Mouse (Mus musculus): Measurements from ENCODE around the gene Eif4enif1. TPM values are rescaled to one million over a fixed set of nuclear protein-coding genes. Genes with fewer than 3 reads are reported as not detected.
A peak's percentile ranks its signal among the peaks of the same experiment; 100 is the strongest.

The Eif4enif1 gene
- polyA plus RNA-seq, 1 experiment = 33.4 TPM

DNA sequence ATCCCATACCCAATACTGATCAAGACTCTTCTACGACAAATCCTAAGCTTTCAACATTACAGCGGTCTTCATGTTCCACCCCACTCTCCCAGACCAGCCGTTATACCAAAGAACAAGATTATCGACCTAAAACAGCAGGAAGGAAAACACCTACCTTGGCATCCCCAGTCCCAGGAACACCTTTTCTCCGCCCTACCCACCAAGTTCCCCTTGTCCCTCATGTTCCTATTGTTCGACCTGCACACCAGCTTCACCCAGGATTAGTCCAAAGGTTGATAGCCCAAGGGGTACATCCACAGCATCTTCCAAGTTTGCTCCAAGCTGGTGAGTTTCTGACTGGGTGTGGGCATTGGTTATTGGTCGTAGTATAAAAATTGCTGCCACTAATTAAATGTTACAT lies 40.2 kb downstream of the Eif4enif1 start:
- no peak for TF ChIP-seq CTCF (IDR thresholded peaks at IDR 0.05; ENCODE audit: extremely low read depth, insufficient read length, insufficient replicate concordance, low read depth, low read length)
- no peak for TF ChIP-seq POLR2A (IDR thresholded peaks at IDR 0.05; ENCODE audit: low read depth, low read length)
- Histone ChIP-seq H3K4me3 (ENCODE audit: low read depth, low read length) (no peak overlapping the region), H3K36me3 (ENCODE audit: control insufficient read depth, insufficient read depth, low read length) (peaks cover 68% of the 10 kb centered on the region), H3K27me3 (ENCODE audit: control insufficient read depth, insufficient read depth, low read length) (no peaks in the 10 kb centered on the region), H3K27ac (ENCODE audit: insufficient read depth, low read depth, low read length) (no peak overlapping the region), H3K4me1 (ENCODE audit: control insufficient read depth, insufficient read depth, insufficient read length, low read length) (no peaks in the 10 kb centered on the region)
- 92% methylated on average over 7 of the region's 7 CpGs for WGBS

- Histone ChIP-seq H3K4me1 (ENCODE audit: control insufficient read depth, insufficient read depth, insufficient read length, low read length) (no peaks in the 10 kb centered on the region), H3K36me3 (ENCODE audit: control insufficient read depth, insufficient read depth, low read length) (peaks cover 77% of the 10 kb centered on the region), H3K4me3 (ENCODE audit: low read depth, low read length) (no peak overlapping the region), H3K27ac (ENCODE audit: insufficient read depth, low read depth, low read length) (no peak overlapping the region), H3K27me3 (ENCODE audit: control insufficient read depth, insufficient read depth, low read length) (no peaks in the 10 kb centered on the region)
- TF ChIP-seq POLR2A (IDR thresholded peaks at IDR 0.05; ENCODE audit: low read depth, low read length) (no peak), CTCF (IDR thresholded peaks at IDR 0.05; ENCODE audit: extremely low read depth, insufficient read length, insufficient replicate concordance, low read depth, low read length) (no peak)
- WGBS = 75% methylated on average over 4 of the region's 4 CpGs
These were observed 41.6 kb downstream of the Eif4enif1 start for GRCm38 (mm10) chr11:3243771-3244170.

DNA sequence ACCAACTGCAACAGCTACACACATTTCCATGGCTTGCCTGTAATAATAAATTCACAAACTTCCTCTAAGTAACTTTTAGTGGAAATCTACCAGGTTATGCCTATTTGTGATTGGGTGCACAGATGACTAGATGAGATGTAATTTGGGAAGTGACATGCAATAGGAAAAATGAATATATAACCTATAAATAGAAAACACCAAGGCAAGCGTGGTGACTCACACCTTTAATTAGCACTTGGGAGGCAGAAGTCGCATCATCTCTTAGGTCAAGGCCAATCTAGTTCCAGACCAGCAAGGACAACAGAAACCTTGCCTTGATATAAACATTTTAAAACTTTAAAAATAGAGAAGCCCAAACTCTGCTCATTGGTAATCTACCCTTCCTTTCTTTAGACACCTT lies 45.2 kb downstream of the Eif4enif1 start:
- H3K27ac ChIP-seq (ENCODE audit: insufficient read depth, low read depth, low read length) = no peak overlapping the region
- peaks cover 81% of the 10 kb centered on the region for H3K36me3 ChIP-seq (ENCODE audit: control insufficient read depth, insufficient read depth, low read length)
- no peak overlapping the region for H3K4me3 ChIP-seq (ENCODE audit: low read depth, low read length)
- H3K4me1 ChIP-seq (ENCODE audit: control insufficient read depth, insufficient read depth, insufficient read length, low read length) = no peaks in the 10 kb centered on the region
- WGBS = 73% methylated on average over 2 of the region's 2 CpGs
- no peak for TF ChIP-seq POLR2A (IDR thresholded peaks at IDR 0.05; ENCODE audit: low read depth, low read length)
- H3K27me3 ChIP-seq (ENCODE audit: control insufficient read depth, insufficient read depth, low read length) = no peaks in the 10 kb centered on the region

GRCm38 (mm10) chr11:3259537-3259936 lies 57.3 kb downstream of the Eif4enif1 start:
- Histone ChIP-seq H3K4me3 (ENCODE audit: low read depth, low read length) (no peak overlapping the region), H3K36me3 (ENCODE audit: control insufficient read depth, insufficient read depth, low read length) (peaks cover 40% of the 10 kb centered on the region), H3K27ac (ENCODE audit: insufficient read depth, low read depth, low read length) (no peak overlapping the region), H3K27me3 (ENCODE audit: control insufficient read depth, insufficient read depth, low read length) (no peaks in the 10 kb centered on the region), H3K4me1 (ENCODE audit: control insufficient read depth, insufficient read depth, insufficient read length, low read length) (no peaks in the 10 kb centered on the region)
- TF ChIP-seq POLR2A (IDR thresholded peaks at IDR 0.05; ENCODE audit: low read depth, low read length) (no peak), CTCF (IDR thresholded peaks at IDR 0.05; ENCODE audit: extremely low read depth, insufficient read length, insufficient replicate concordance, low read depth, low read length) (no peak)
- WGBS = 88% methylated on average over 1 of the region's 1 CpGs

DNA sequence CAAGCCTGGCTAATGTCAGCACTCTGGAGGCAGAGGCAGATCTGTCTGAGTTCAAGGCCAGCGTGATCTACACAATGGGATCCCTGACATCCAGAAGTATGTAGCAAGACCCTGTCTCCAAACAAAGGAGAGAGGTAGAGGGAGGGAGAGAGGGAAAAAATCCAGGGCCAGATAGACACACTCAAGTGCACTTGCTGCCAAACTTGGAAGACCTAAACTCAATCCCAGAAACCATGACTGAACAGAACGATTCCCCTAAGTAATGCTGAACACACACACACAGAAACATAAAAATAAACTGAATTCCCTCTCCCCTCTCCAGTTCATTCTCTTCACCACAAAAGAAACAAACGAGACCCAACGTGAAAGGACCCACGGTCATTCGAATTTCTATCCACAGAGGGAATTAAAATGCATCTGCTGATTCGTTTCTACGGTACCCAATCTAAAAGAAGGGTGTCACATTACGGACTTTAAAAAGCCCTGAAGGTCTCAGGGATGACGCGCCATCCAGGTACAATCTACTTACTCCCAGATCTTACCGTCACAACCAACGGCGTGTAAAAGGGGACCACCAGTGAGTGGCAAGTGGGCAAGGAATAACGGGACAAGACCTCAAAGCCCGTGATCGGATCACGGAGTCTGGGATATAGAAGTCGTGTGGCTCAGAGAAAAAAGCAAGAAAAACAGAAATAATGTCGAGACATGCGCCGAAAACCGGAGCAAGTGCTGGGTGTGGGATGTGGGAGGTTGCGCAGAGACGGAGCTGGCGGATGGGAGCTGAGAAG lies 63.3 kb downstream of the Eif4enif1 start:
- 2% methylated on average over 26 of the region's 26 CpGs for WGBS
- Histone ChIP-seq H3K4me3 (ENCODE audit: low read depth, low read length) (peak overlapping the region; percentile 87), H3K36me3 (ENCODE audit: control insufficient read depth, insufficient read depth, low read length) (peaks cover 14% of the 10 kb centered on the region), H3K27ac (ENCODE audit: insufficient read depth, low read depth, low read length) (peak overlapping the region; percentile 37; the same call in 1 of the 2 replicates), H3K27me3 (ENCODE audit: control insufficient read depth, insufficient read depth, low read length) (no peaks in the 10 kb centered on the region), H3K4me1 (ENCODE audit: control insufficient read depth, insufficient read depth, insufficient read length, low read length) (peaks cover 5% of the 10 kb centered on the region; the same call in 1 of the 2 replicates)
- TF ChIP-seq CTCF (IDR thresholded peaks at IDR 0.05; ENCODE audit: extremely low read depth, insufficient read length, insufficient replicate concordance, low read depth, low read length) (no peak), POLR2A (IDR thresholded peaks at IDR 0.05; ENCODE audit: low read depth, low read length) (no peak)

DNA sequence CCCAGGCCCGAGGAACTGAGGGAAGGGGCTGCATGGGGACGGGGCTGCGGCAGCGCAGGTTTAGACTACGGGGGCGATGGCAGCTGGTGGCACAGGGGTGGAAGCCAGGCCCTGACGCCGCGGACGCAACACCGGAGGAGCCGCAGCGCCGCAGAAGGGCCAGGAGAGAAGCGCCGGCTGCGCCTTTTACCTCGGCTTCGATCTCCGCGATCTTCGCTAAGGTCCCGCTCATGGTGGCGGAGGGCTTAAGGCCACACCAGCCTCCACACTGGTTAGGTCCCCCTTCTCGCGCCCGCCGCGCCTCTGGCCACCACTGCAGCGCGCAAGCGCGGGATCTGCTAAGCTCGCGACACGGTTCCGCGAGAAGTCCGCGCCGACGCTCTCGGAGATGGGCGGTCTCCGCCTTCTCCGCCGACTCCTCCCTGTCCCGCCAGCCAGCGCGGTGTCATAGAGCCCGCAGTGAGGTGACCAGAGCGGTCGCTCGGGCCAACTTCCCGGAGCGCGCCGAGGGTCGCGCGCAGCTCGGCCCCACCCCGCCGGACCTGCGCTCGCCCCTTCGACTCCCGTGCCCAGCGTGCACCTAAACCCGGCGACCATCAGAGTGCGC lies 64.0 kb downstream of the Eif4enif1 start, which contains the start of gene Drg1:
Drg1 (minus strand) TSS at position 337 of the 607 bp plus-strand sequence.
- H3K4me1 ChIP-seq (ENCODE audit: control insufficient read depth, insufficient read depth, insufficient read length, low read length) = peaks cover 5% of the 10 kb centered on the region; the same call in 1 of the 2 replicates
- H3K27ac ChIP-seq (ENCODE audit: insufficient read depth, low read depth, low read length) = peak within 1 kb of the TSS; percentile 37
- H3K4me3 ChIP-seq (ENCODE audit: low read depth, low read length) = peak within 1 kb of the TSS; percentile 87
- under 1% methylated on average over 72 of the region's 72 CpGs for WGBS
- TF ChIP-seq POLR2A (IDR thresholded peaks at IDR 0.05; ENCODE audit: low read depth, low read length) (peak; percentile 98), CTCF (IDR thresholded peaks at IDR 0.05; ENCODE audit: extremely low read depth, insufficient read length, insufficient replicate concordance, low read depth, low read length) (no peak)
- peaks cover 10% of the 10 kb centered on the region for H3K36me3 ChIP-seq (ENCODE audit: control insufficient read depth, insufficient read depth, low read length)
- no peaks in the 10 kb centered on the region for H3K27me3 ChIP-seq (ENCODE audit: control insufficient read depth, insufficient read depth, low read length)

- Histone ChIP-seq H3K36me3 (ENCODE audit: control insufficient read depth, insufficient read depth, low read length) (peaks cover 4% of the 10 kb centered on the region; the same call in 1 of the 2 replicates), H3K27me3 (ENCODE audit: control insufficient read depth, insufficient read depth, low read length) (no peaks in the 10 kb centered on the region), H3K4me1 (ENCODE audit: control insufficient read depth, insufficient read depth, insufficient read length, low read length) (peaks cover 5% of the 10 kb centered on the region; the same call in 1 of the 2 replicates), H3K4me3 (ENCODE audit: low read depth, low read length) (no peak overlapping the region), H3K27ac (ENCODE audit: insufficient read depth, low read depth, low read length) (no peak overlapping the region)
- 30% methylated on average over 7 of the region's 7 CpGs for WGBS
- TF ChIP-seq POLR2A (IDR thresholded peaks at IDR 0.05; ENCODE audit: low read depth, low read length) = no peak
- TF ChIP-seq CTCF (IDR thresholded peaks at IDR 0.05; ENCODE audit: extremely low read depth, insufficient read length, insufficient replicate concordance, low read depth, low read length) = no peak
These were observed 64.9 kb downstream of the Eif4enif1 start for GRCm38 (mm10) chr11:3267133-3267532.

Measured in small intestine, adult 2 months (tissue).